Mouse (Mus musculus): ENCODE measurements around the gene Med23. TPM values are rescaled to one million over a fixed set of nuclear protein-coding genes. Genes with fewer than 3 reads are reported as not detected.

Gene Med23
- total RNA-seq (2022): 10 to 100 TPM; 24.9 to 32.0 (median 30.1) TPM

DNA sequence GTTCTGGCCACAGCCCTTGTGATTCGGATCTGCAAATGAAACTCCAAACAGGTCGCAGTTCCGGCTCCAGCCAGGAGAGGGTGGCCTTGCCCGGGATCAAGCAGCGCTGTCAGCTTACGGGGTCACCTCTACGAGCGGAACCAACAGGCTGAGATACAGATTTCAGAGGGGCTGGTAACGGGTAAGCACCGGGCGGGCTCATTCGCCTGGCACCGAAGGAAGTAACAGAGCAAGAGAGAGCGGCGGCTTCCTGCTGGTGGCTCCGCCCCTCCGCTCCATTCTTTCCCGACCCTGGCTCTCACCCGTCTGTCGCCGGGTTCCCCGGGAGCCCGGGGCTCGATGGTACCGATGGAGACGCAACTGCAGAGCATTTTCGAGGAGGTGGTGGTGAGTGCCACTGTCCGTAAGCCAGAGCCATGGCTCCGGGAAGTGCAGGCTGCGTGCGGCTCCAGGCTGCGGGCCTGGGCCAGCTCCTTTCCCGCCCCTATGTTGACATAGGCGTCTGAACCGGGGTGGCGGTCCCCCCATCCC, at the start of gene Med23:
TSS of gene Med23 (plus strand) at position 227 of the 531 bp plus-strand sequence.
- DNase-seq: peak; percentile 97

DNA sequence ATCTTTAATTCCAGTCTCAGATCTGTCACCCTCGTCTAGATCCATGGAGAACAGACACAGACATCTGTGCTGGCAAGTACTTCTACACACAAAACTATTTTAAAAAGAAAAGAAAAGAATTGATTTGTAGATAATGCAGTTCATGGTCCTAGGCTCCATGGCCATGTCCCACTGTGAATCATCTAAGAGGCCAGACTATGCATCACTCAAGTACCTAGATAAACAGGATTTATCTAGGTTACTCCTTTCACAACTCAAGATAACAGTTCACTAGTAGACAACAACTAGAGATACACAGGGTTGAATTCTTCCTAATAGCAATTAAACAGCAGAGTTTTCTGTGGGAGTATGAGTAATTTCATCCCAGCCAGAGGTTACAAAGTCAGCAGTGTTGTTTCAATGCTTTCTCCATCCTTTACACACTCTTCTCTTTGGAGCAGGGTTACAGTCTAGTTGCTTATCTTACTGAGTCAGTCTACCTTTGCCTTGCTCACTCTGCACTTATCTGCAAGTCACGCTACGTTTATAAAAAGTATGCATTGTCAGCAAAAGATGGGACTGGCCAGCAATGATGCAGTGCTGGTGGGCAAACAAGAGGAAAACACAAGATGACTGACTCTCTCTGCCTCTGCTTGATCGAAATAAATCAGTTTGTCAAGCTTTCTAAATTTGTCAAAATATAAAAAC, 47.7 kb upstream of the Med23 start:
- DNase-seq: no peak

DNA sequence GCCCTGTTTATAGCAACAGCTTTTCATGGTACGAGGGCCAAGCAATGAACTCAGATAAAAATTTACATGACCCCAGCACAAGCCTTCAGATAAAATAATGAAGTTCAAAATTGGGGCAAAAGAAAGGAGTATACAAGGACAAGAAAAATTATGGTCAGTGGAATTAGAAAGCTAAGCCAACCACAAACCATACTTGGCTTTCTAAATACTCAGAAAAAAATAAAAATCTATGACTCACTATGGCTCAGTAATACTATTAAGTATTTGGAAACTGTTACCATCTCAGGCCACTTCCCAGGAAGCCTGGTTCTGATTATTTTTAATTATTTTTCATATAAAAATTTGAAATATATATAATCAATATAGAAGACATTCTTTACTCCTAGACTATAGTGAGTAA, 46.9 kb upstream of the Med23 start:
- DNase-seq: no peak

DNA sequence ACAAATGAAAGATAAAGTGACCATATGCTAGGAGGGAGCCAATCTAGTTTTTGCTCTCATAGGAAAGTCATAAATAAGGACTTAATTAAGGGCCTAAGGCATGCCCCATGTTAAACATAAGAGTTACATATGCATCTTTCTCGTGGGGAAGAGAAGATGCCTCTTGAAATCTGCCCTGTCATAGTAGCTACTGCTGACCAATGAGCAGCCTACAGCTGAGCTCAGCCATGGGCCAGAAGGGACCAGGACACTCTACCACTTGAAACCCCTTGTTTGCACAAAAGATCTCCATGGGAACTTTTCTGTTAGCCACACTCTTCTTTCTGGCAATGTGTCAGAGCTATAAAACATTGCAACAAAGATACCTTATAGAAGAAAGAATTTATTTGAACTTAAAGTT, 46.5 kb upstream of the Med23 start:
- no peak for DNase-seq

DNA sequence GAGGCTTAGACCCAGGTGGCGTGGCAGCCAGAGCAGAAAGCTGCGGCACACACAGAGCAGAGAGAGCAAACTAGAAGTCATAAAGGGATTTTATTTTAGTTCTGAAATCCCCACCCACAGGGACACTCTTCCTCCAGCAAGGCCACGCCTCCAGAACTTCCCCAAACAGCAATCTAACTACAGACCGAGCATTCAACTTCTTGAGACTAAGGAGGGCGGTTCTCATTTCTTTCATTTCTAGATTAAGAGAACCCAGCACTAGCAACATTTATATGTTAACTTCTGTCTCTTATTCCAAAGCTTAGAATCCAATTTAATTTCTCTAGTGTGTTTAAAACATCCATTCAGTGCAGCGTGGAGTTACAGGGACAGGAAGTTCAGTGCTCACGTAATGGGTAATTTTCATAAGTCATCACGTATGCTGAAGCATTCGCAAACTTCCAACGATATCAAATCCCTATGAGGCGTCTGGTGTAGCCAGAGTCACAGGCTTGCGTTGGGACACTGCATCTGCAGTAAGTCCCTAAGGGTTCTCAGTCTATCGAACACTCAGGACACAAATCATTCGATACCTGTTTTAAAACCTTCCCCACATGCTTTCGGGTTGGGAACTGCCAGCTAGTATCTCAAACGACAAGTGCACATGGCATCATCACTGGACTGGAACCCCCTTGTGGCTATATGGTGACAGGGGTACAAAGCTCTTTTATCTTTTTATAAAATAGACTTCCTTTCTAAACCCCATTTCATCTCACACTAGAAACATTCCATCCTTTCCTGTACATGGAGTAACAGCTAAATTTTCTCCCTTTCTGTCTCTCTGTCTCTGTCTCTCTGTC, 45.9 kb upstream of the Med23 start:
- DNase-seq: no peak

DNA sequence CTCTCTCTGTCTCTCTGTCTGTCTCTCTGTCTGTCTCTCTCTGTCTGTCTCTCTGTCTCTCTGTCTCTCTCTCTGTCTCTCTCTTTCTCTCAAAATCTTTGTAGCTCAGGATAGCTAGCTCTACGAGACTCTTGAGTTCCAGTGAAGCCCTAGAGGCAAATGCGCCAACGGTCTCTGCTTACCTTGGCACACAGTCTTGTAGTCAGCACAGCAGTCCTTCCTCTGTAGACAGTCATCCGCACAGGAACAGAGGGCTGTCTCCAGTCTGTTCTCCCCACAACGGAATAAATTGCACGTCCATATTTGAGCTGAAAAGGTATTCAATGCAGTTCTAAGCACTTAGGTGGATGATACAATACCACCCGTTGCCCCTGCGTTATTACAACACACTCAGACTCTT, 45.2 kb upstream of the Med23 start:
- DNase-seq: no peak

DNA sequence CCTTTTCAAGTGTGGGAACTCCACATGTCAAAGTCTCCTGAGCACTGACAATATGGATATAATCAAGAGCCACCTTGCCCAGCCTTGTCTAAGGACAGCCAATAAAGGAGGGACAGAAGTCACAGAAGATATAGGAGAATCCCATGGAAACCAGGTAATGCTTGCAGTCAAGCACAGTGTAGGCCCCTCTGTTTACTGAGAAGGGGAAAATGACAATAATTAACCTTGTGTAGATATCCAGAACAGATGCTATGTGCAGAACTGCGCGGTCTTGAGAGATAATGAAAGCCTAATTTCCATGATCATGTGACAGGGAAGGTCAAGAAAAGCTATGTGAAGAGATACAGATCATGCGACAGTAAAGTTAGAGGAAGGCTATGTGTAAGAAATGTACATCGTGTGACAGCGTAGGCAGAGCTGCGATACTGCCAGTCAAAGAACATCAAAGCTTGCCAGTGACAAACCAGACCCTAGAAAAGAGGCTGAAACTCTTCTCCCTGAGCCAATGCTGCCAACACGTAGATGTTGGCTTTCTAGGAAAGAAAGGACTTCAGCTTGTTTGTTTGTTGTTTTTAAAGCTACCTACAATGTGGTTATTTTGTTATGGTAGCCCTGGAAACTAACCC, 44.2 kb upstream of the Med23 start:
- DNase-seq: no peak

- no peak for DNase-seq
Measured at GRCm38 (mm10) chr10:24826130-24826529, 43.7 kb upstream of the Med23 start.

GRCm38 (mm10) chr10:24828136-24828535, 41.6 kb upstream of the Med23 start:
- DNase-seq: no peak

DNA sequence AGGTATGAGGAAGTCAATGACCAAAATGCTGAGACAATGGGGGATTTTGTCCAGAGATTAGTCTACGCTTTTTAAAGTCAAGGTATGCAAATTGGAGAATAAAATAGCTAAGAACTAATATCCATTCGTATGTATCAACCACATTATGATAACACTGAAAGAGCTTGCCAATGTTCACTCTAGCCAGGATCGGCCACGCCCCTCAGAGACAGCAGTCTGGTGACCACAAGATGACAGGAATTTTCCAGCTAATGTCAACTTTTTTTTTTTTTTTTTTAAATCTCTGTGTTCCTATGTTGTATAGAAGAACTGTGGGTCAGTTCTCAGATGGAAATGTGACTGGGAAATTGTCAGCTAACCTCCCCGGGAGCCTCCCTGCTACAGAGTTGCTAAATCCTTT, 39.3 kb upstream of the Med23 start:
- no peak for DNase-seq

- no peak for DNase-seq
Measured at GRCm38 (mm10) chr10:24831377-24832095, 38.2 kb upstream of the Med23 start.

- DNase-seq: no peak
Measured at GRCm38 (mm10) chr10:24832306-24832705, 37.5 kb upstream of the Med23 start.

DNA sequence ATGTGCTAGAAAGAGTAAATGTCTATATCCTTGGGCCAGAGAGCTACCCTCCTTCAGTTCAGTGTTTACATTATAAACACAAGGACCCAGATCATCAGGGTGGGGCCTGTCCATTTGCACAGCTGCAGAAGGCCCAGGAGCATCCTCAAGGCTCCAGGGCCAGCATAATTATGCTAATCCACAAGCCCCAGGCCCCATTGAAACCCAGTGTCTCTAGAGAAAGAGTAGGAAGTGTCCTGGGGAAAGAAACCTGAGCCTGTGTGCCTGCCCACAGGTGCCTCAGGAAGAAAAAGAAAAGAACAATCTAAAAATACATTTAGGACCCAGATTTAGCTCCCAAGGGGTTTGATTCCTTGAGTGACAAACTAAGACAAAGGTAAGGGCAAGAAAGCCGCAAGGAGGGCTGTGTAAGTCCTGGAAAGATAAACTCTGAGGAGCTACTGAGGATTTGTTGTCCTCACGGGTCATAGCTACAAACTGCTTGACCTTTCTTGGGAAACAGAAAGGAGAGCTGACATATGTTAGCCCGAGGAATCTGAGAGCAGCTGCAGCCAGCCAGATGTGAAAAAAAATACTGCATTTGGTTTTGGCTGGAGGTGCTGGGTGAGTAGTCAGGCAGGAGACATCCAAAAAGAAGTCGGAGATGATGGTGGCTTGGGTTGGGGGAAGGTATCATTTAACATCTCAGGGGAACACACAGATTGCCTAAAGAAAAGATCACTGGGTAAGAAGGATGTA, 35.0 kb upstream of the Med23 start:
- no peak for DNase-seq

DNA sequence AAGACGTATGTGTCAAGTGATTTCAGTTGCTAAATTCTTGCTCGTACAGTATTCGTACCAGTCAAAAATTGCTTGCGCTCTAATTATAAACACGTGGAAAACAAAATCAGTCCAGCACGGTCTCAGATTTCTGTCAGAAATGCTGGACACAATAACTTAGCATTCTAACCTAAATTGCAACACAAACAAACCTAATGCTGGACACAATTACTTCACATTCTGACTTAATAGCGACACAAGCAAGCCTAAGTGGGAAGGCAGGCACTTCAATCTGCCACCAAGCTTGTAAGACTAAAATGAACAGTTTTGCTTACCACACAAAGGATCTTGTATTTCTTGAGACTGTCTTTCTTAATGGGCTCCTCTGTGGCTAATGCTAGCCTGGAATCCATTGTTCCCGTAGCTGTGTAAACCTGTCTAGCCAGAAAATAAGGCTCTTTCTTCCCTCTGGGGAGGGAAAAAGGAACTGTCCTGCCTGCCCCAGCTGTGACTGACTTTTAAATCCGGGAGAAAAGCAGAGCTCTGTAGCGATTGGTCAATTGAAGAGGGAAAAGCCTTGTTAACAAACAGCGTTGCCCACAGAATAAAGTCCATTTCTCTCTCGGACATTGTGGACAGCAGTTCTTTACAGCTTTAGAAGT, 34.0 kb upstream of the Med23 start:
- DNase-seq: no peak

DNA sequence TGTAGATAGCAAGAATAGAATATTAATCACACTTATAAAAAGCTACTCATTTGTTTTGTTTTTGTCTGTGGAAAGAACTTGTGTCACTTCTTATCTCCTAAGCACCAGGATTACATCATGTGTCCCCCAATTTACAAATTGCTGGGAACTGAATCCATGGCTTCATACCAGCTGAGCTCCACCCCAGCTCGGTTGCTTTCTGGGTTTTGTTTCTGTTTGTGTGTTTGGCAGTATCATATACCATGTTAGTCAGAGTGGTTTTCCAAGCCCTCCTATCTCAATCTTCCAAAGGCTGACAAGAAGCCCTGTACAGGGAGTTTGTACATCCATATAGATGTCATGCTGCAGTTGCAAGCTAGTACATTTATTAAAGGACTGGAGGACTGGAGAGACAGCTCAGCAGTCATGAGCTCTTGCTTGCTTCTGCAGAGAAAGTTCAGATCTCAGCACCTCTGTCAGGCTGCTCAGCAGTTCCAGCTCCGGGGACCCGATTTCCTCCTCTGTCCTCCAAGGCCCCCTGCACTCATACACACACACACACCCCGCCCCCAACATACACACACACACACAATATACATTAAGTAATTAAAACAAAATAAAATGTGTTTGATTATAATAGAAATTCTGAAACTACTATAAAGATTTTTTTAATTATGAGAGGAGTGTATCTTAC, 33.3 kb upstream of the Med23 start:
- DNase-seq: no peak

GRCm38 (mm10) chr10:24840795-24841194, 29.0 kb upstream of the Med23 start:
- DNase-seq: no peak

GRCm38 (mm10) chr10:24841998-24842397, 27.8 kb upstream of the Med23 start:
- no peak for DNase-seq

GRCm38 (mm10) chr10:24842676-24843075, 27.1 kb upstream of the Med23 start, which contains the start of gene Enpp3:
Gene Enpp3, minus strand, starts transcription at chr10:24842823.
- no peak for DNase-seq

DNA sequence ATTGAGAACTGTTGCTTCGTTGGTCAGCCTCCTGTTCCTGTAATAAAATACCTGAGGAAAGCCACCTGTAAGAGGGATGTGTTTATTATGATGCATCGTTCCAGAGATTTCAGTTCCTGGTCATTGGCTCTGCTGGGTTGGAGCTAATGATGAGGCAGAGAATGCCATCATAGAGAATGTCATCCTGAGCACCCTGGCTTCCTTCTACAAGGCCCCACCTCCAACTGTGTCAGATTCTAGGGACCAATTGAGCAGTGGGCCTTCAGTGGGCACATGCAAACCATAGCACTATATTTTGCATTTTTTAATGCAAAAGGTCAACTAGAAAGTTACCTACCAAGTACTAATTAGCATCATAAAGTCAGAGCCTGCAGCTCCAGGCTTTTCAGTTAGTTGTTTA, 6.6 kb upstream of the Med23 start:
- no peak for DNase-seq

DNA sequence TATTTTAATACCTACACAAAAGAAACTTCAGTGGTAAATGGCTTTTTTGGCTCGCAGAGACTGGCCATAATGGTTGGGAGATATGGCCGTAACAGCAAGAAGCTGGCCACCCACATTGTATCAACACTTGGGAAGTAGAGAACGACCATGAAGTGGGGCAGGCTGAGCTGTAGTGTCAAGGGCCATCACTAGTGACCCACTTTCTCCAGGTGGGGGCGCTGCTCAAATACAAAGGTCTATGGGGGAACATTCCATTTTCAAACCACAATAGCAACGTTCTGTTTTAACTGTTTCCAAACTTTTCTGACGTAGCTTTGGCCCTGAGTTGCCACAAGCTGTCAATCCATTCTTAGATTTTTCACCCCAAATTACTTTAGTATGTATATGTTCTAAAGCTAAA, 5.4 kb upstream of the Med23 start:
- no peak for DNase-seq

DNA sequence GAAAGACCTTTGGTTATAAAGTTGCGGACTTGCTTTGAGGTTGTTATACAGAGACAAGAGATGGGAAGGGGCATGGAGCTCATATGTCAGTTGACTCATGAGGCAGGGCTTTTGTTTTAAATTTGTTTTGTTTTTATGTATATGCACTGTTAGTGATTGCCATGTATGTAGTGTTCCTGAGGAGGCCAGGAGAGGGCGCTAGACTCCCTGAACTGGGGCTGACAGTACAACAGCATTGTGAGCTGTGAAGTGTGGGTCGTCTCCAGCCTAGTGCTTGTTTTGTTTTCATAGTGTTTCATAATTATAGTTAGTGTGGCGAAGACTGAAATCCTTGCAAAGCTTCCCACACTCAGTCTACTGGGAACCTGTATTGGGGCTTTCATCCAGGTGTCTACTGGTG, 3.8 kb downstream of the Med23 start:
- DNase-seq: no peak
